Mouse (Mus musculus) ES-Bruce4 (cell line): ENCODE data around the gene Adgb. TPM values are rescaled to one million over a fixed set of nuclear protein-coding genes. Genes with fewer than 3 reads are reported as not detected.

ENCODE experiments used
- H3K27ac ChIP-seq: 2 replicates; pipeline ENCODE4 v1.5.1; 2012; ENCODE audit warnings: low read length, inconsistent platforms; ENCODE audit not compliant: insufficient read depth
- H3K27me3 ChIP-seq: 2 replicates; pipeline ENCODE4 v1.6.1; 2012; ENCODE audit warnings: mild to moderate bottlenecking, low read length, inconsistent platforms; ENCODE audit not compliant: control insufficient read depth, poor library complexity, insufficient read depth, severe bottlenecking
- H3K36me3 ChIP-seq: 2 replicates; pipeline ENCODE4 v1.6.1; 2012; ENCODE audit warnings: inconsistent platforms, mild to moderate bottlenecking, low read length, moderate library complexity; ENCODE audit not compliant: control insufficient read depth, poor library complexity, insufficient read depth, severe bottlenecking
- H3K4me1 ChIP-seq: one replicate; pipeline ENCODE4 v1.8.1; 2011; ENCODE audit warnings: low read length; ENCODE audit not compliant: control insufficient read depth, insufficient read depth
- H3K4me3 ChIP-seq: 2 replicates; pipeline ENCODE4 v1.5.1; 2011; ENCODE audit warnings: low read depth, mild to moderate bottlenecking, low read length
- H3K9ac ChIP-seq: 2 replicates; pipeline ENCODE4 v1.6.1; 2012; ENCODE audit warnings: low read depth, mild to moderate bottlenecking, inconsistent platforms; ENCODE audit not compliant: poor library complexity, severe bottlenecking
- H3K9me3 ChIP-seq: replicated peaks from 2 replicates; pipeline ENCODE4 v1.6.1; 2012; ENCODE audit warnings: mild to moderate bottlenecking, low read length, inconsistent platforms; ENCODE audit not compliant: control insufficient read depth, poor library complexity, insufficient read depth, severe bottlenecking
- CTCF ChIP-seq: IDR thresholded peaks from one replicate; pipeline ENCODE4 v1.8.1; 2011; ENCODE audit warnings: low read depth, low read length
- EP300 ChIP-seq: IDR thresholded peaks from 2 replicates; pipeline ENCODE4 v1.6.1; 2011; ENCODE audit warnings: low read depth, low read length; ENCODE audit not compliant: insufficient read depth
- POLR2A ChIP-seq: IDR thresholded peaks from one replicate; pipeline ENCODE4 v1.8.1; 2011; ENCODE audit warnings: low read length; ENCODE audit not compliant: insufficient read depth
- polyA plus RNA-seq: library from polyadenylated mRNA; stranded (reverse); fragments of >200 nt; gene quantifications from 2 replicates; pipeline ENCODE4 v1.2.4, GENCODE M21; 2011; ENCODE audit warnings: low read depth; ENCODE audit not compliant: missing spikeins, insufficient read depth, insufficient read length

Gene Adgb
- polyA plus RNA-seq, 1 experiment = not detected

GRCm38 (mm10) chr10:10374629-10375028, 97.5 kb downstream of the Adgb start:
- no peaks in the 10 kb centered on the region for H3K9me3 ChIP-seq
- H3K27ac ChIP-seq = no peak overlapping the region
- no peak overlapping the region for H3K9ac ChIP-seq
- no peaks in the 10 kb centered on the region for H3K4me1 ChIP-seq
- no peak overlapping the region for H3K4me3 ChIP-seq
- no peaks in the 10 kb centered on the region for H3K27me3 ChIP-seq
- H3K36me3 ChIP-seq = no peaks in the 10 kb centered on the region
- TF ChIP-seq POLR2A (no peak), EP300 (no peak), CTCF (no peak)

GRCm38 (mm10) chr10:10364025-10364424, 108.1 kb downstream of the Adgb start:
- no peaks in the 10 kb centered on the region for H3K36me3 ChIP-seq
- no peak overlapping the region for H3K27ac ChIP-seq
- H3K9me3 ChIP-seq = no peaks in the 10 kb centered on the region
- no peak overlapping the region for H3K4me3 ChIP-seq
- H3K9ac ChIP-seq = no peak overlapping the region
- TF ChIP-seq CTCF (no peak), EP300 (no peak), POLR2A (no peak)
- H3K4me1 ChIP-seq = no peaks in the 10 kb centered on the region
- no peaks in the 10 kb centered on the region for H3K27me3 ChIP-seq

GRCm38 (mm10) chr10:10355605-10356227, 116.4 kb downstream of the Adgb start:
- Histone ChIP-seq H3K4me1 (no peaks in the 10 kb centered on the region), H3K36me3 (no peaks in the 10 kb centered on the region), H3K27me3 (no peaks in the 10 kb centered on the region), H3K9ac (no peak overlapping the region), H3K9me3 (no peaks in the 10 kb centered on the region), H3K4me3 (no peak overlapping the region), H3K27ac (no peak overlapping the region)
- TF ChIP-seq EP300 = no peak
- no peak for TF ChIP-seq POLR2A
- TF ChIP-seq CTCF = no peak

- no peaks in the 10 kb centered on the region for H3K27me3 ChIP-seq
- H3K4me1 ChIP-seq = no peaks in the 10 kb centered on the region
- TF ChIP-seq POLR2A = no peak
- no peak for TF ChIP-seq CTCF
- no peak for TF ChIP-seq EP300
- no peaks in the 10 kb centered on the region for H3K9me3 ChIP-seq
- no peak overlapping the region for H3K4me3 ChIP-seq
- no peak overlapping the region for H3K27ac ChIP-seq
- H3K9ac ChIP-seq = no peak overlapping the region
- no peaks in the 10 kb centered on the region for H3K36me3 ChIP-seq
Observed at GRCm38 (mm10) chr10:10352184-10352583, 119.9 kb downstream of the Adgb start.

GRCm38 (mm10) chr10:10350550-10350949, 121.6 kb downstream of the Adgb start:
- Histone ChIP-seq H3K4me1 (no peaks in the 10 kb centered on the region), H3K4me3 (no peak overlapping the region), H3K36me3 (no peaks in the 10 kb centered on the region), H3K9ac (no peak overlapping the region), H3K27me3 (no peaks in the 10 kb centered on the region), H3K9me3 (no peaks in the 10 kb centered on the region), H3K27ac (no peak overlapping the region)
- TF ChIP-seq CTCF = no peak
- no peak for TF ChIP-seq EP300
- no peak for TF ChIP-seq POLR2A

- Histone ChIP-seq H3K4me1 (no peaks in the 10 kb centered on the region), H3K4me3 (no peak overlapping the region), H3K27me3 (no peaks in the 10 kb centered on the region; the same call in 1 of the 2 replicates), H3K9me3 (no peaks in the 10 kb centered on the region), H3K9ac (no peak overlapping the region), H3K36me3 (no peaks in the 10 kb centered on the region), H3K27ac (no peak overlapping the region)
- TF ChIP-seq POLR2A = no peak
- TF ChIP-seq EP300 = no peak
- no peak for TF ChIP-seq CTCF
Observed at GRCm38 (mm10) chr10:10343930-10344329, 128.2 kb downstream of the Adgb start.
